ENCODE assay signal across 16 mouse cellular contexts in the genomic region with DNA sequence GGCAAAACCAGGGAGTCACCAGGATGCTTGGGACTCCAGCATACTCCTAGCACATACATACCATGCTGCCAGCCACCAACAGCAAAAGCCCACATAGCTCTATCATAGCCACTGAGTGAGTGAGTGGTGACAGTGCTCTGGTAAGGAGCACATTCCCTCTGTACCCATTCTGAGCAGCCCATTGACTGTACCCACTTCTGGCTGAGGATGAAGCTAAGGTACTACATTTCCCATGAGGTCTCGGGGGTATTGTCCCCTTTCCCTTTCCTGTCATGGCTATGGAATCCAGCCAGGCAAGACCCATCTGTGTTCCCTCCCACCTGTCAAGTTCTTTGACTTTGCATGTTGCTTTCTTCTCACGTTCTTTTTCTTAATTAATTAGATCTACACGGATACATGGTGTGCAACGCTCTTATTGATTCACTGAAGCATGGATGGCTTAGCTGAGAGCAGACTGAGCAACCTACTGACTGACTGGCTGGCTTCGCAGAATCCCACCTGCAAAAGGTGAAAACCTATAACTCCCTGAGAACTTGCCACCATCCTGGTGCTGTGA.
"Had no signal": no experiment of that assay in that cellular context is flagged by ENCODE, and none has a peak within 500 bp of the region (broad histone marks: within the 10 kb centered on the region; RNA-seq: fewer than 3 reads in every experiment).

No protein-coding gene starts in this region.

- H3K9ac ChIP-seq: liver, embryonic 13.5 days; midbrain, embryonic 15.5 days; neural tube, embryonic 12.5 days; neural tube, embryonic 15.5 days had no signal

- DNase-seq: kidney, adult 2 months; kidney, postnatal 25 days; layer of hippocampus, adult 9-11 months; liver, embryonic 13.5 days; lung, adult 2 months; lung, postnatal 14 days; lung, postnatal 4 days; right cerebral cortex, adult 18-20 months; right cerebral cortex, postnatal 14 days; right cerebral cortex, postnatal 4 days; thymus, postnatal 25 days had no signal

- H3K4me1 ChIP-seq: liver, embryonic 13.5 days; midbrain, embryonic 15.5 days; neural tube, embryonic 12.5 days; neural tube, embryonic 15.5 days had no signal

- H3K4me3 ChIP-seq: layer of hippocampus, adult 2 months; liver, embryonic 13.5 days; midbrain, embryonic 15.5 days; neural tube, embryonic 12.5 days; neural tube, embryonic 15.5 days had no signal

- H3K4me2 ChIP-seq: liver, embryonic 13.5 days; midbrain, embryonic 15.5 days; neural tube, embryonic 12.5 days; neural tube, embryonic 15.5 days had no signal

- H3K27ac ChIP-seq: kidney, postnatal 0 days; layer of hippocampus, adult 2 months; liver, embryonic 13.5 days; midbrain, embryonic 15.5 days; neural tube, embryonic 12.5 days; neural tube, embryonic 15.5 days had no signal

- H3K9me3 ChIP-seq: liver, embryonic 13.5 days; midbrain, embryonic 15.5 days; neural tube, embryonic 12.5 days; neural tube, embryonic 15.5 days had no signal

- ATAC-seq: midbrain, embryonic 15.5 days had no signal

- H3K27me3 ChIP-seq: liver, embryonic 13.5 days; midbrain, embryonic 15.5 days; neural tube, embryonic 12.5 days; neural tube, embryonic 15.5 days had no signal

- H3K36me3 ChIP-seq: midbrain, embryonic 15.5 days had no signal
